Mouse (Mus musculus) kidney, adult 9 months (tissue): ENCODE data around the gene Ephb1.
A peak's percentile ranks its signal among the peaks of the same experiment; 100 is the strongest.

ENCODE experiments used
- DNase-seq: peaks from one replicate; pipeline ENCODE4 v3.0.0; 2022

Gene Ephb1

DNA sequence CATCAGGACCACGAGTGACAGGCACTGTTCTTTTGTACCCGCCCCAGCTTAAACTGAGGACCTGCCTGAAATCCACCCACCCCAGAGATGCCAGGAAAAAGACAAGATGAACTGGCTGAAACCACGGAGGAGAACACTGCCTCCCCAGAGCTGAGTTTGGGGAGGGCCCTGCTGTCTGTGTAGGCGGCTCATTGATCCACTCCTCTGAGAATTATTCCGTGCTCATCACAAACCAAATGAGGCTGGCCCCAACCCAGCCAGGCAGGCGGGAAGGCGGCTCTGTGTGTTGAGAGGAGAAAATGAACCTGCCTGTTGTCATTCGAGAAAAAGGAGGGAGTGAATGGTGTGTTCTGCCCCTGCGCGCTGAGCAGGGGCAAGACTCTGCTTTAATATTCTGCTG lies 2.8 kb downstream of the Ephb1 start:
- no peak for DNase-seq

DNA sequence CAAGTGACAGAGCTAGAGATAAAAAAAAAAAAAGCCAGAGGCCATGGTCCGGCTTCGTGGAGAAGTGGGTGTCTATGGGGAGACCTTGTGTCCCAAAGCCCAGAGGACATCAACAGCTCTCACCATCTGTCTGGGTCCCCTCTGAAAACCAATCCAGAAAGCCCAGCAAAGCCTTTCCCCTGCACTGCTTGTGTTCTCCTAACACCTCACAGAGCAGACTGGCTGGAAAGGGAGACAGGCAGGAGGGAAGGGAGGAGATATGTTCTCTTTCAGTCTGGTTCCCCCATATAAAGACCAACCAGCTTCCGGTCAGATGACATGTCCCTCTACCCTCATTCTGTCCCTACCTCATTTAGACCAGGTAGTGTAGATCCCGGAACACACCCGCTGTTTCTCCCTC lies 3.3 kb downstream of the Ephb1 start:
- DNase-seq = no peak

DNA sequence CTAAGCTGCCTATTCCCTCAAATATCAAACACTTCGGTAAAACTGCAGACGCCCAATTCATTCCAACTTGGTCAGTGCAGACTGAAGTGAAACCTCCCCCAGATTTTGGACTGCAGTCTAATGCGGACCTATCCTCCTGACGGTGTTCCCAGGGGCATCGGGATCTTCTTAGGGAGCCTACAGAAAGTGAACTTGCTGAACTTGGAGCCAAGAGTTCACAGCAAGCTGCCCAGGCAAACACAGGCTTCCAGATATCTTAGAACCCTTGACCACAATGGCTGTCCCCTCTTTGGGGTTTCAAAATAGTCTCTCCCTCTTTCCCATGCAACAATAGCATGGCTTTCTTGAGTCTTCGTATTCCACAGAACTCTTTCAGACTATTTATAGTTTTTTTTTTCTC lies 3.8 kb downstream of the Ephb1 start:
- no peak for DNase-seq

DNA sequence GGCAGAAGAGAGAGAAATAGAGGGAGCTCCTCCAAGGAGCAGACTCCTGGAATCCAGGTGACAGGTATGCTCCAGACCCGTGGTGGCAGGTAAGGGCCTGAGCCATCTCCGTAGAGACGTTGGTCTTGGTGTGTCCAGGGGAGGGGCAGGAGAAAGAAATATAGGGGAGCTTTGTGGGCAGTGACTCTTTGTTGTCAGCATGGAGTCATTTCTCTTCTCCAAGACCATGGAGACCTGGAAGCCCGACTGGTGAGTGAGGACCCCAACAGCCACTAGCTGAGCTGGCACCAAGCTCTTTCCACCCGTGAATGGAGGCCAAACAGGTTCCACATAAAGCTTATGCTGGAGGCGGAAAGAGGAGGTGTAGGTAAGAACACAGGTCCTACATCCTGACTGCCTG lies 4.4 kb downstream of the Ephb1 start:
- no peak for DNase-seq

DNA sequence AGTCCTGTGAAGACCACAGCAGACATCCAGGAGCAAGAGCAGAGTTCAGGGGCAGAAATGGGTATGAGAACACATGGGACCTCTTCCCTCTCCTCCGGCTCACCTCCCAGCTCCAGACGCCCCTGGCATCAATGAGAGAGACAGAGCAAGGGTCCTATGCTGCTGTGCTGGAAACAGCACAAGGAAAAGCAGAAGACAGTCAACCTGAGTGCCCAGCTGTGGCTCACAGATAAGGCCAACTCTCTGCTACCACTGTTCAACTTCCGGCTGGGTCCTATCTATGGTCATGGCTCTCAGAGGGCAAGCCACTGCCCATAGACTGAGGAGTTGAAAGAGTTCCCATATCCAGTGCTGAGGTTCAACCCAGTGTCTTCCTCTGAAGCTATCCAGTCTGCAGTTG lies 7.7 kb downstream of the Ephb1 start:
- no peak for DNase-seq

DNA sequence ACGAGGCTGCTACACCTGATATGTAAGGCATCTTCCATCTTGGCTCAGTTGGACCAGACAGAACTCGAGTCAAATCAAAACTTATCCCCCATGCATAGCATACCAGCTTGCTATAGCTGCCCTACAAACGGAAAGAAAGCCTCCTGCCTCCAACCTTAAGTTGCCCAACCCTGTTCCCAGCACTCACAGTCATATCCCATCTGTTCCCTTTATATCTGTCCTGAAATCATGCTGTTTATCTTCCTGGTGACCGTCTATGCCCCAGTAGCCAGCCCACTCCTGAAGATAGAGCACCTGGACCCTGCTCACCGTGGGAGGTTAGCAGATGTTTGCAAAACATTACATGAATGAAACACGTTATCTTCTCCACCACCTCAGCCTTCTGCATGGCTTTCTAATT lies 9.0 kb downstream of the Ephb1 start:
- no peak for DNase-seq

DNA sequence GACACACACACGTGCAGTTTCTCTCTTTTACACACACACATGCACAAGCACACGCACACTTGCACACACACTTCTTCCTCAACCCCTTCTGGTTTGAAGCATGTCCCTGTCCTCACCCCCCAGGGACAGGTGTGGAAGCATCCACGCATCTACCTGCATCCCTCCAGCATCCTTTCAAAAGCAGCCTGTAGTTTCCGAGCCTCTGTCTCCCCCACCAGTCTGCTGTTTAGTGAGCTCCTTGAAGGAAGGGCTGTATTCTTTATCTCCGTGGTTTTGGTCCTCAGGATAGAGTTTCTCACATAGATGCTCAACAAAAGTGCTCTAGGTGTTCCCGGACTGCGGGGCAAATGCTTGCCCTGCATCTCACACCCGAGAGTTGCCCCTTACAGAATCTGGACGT lies 9.4 kb downstream of the Ephb1 start:
- DNase-seq = no peak

DNA sequence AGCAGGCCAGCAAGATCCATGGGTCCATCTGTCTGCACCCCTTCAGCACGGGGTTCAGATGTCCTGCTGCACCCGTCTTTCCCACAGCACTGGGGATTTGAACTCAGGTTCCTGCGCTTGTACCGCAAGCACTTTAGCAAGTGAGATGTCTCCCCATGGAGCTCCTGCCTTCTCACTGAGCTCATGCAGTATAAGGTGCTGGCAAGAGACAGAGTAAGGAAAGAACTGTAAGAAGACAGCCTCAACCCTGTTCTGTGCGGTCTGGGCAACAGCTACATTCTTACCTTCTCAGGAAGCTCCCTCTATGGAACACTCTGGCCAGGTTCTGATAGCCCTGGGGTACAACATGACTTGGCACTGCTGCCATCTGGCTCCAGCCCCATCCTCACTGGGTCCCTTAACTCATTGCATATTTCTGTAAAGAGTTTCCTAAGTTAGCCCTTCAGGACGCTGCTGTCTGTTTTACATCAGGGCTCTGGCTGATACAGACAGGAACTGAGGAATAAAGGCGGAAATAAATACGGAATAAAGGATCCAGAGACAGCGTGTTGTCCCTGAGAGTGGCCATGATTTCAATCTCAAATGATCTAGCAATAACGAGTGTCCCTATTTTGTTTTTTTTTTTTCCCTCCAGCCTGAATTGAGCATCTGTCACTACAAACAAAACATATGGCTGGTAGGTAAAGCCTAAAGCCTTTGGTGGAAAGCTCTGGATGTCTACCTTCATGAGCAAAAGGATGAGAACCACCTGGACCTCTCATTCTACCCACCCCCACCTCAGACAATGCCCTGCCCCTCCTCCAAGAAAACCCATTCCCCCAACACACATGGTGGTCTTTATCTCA lies 10.2 kb downstream of the Ephb1 start:
- DNase-seq = no peak

DNA sequence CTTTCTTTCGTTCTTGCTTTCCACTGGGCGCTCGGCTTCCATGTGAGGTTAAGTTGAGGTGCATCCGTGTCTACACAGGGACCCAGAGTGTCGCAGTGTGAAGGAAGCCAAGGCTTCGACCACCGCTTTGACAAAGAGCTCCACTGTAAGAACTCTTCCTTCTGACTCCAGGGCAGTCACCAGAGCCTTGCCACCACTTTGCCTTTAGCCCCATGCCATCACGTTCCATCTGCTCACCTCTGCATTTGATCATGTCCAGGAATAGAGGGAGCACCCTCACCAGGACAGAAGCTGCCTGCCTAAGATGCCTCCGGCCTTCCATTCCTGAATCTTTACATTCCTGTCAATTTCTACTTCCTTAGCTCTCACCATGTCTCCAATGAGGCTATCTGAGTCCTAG lies 11.4 kb downstream of the Ephb1 start:
- no peak for DNase-seq

DNA sequence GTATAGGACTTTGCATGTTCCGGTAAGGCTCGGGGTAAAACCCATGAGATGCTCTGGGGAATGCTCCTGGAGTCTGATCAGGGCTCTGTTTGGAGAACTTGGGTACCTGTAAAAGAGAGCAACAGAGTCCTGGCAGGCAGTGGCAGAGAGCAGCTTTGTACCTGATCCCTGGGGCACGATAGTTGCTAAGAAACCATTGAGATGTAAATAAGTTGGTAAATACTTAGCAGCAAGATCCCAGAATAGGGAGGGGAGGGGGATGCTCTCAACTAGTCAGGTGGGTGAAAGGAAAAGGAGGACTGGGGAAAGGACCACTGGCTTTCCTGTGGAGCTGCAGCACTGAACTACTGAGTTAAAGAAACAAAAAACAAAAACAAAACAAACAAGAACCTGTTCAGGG lies 12.5 kb downstream of the Ephb1 start:
- no peak for DNase-seq

DNA sequence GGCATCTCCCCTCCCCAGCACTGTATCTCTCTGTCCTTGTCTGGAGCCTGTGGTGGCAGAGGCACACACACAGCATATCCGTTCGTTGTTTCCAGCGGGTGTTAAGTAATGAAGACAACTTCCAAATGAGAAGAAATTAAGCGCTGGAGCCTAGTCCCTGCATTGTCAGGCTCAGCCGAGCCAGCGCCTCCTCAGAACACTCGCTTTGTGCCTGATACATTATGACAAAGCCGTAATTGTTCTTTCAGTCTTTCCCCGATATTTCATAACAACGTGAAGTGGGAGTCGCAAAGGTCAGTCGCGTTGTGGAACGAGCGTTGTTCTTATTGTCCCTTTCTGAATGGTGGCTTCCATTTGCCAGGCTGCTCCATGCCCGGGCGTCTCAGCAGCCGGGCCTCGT lies 13.7 kb downstream of the Ephb1 start:
- DNase-seq = no peak

DNA sequence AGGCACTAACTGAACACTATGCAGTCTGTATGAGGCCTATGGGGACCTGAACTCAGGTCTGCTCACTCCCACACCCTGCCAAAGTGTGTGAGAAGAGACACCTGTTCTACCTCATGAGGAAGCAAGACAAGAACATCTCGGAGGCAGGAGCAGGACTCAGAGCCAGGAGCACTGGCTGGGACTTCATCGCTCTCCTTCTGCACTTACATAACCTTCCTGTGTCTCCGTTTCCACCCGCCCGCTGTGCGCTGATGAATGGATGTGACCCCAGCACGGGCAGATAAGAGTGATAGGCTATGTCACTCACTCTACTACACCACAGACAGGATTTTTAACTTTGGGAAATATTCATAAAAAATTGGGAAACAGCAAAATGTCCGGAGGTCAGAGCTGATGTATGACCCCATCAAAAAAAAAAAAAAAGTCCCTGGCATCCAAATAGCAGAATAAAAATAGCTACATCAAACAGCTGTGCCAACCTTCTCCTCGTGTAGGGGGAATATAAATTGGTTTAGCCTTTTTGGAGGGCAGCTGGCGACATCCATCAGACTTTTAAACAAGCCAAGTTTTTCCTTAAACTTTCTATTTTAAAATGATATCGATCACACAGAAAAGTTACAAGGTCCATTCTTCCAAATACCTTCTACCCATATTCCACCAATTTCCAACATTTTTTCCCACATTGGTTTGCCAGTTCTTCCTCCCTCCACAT lies 18.8 kb downstream of the Ephb1 start:
- DNase-seq = peak; percentile 28

DNA sequence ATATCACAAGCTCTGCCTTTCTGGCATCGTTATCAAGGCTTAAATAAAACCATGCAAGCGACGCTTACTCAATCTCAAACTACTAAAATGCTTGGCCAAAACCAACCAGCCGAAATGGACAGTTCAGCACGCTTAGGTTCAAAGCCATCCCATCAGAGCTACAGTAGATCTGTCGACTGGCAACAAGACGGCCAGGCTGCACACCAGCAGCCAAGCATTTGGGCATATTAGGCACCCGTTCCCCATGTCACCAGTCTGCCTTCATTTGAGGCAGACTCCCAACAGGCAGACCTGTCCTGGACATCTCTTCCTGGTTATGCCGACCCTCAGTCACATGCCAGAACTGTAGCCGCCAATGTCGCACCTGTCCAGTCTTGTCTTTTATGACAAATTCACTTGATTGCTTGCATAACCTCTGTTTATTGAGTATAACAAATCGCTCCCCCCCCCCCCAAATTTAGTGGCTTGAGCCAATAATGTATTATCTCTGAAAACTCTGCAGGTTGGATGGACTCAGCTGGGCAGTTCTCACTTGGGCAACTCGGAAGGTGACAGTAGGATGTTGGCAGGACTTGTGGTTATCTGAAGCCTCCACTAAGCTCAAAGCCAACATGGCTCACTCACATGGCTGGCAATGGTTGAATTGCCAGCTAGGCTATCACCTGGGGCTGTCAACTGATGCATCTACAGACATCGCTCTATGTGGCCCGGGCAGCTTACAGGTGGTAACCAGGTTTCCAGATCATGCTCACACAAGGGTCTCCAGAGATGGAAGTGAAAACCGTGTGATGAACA lies 24.0 kb downstream of the Ephb1 start:
- no peak for DNase-seq

DNA sequence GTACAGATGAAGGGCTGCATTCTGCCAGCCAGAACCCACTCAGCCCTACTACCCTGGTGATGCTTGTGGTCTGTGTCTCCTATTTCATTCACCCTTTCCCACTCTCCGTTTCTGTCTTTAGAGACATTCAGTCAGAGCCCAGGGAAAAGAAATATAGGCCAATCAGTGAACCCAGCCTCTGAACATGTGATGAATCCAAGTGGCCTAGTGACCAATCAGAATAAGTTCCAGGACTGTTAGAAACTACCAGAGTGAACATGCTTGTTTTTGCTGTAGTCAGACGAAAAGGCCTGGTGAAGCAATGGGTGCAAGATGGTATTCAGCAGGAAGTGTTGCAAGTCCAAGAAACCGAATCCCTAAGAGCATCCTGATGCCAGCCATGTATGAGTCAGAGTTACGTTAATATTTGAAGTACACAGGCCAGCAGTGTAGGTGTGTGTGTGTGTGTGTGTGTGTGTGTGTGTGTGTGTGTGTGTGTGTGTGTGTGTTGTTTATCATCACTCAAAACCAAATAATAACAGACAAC lies 26.8 kb downstream of the Ephb1 start:
- no peak for DNase-seq

DNA sequence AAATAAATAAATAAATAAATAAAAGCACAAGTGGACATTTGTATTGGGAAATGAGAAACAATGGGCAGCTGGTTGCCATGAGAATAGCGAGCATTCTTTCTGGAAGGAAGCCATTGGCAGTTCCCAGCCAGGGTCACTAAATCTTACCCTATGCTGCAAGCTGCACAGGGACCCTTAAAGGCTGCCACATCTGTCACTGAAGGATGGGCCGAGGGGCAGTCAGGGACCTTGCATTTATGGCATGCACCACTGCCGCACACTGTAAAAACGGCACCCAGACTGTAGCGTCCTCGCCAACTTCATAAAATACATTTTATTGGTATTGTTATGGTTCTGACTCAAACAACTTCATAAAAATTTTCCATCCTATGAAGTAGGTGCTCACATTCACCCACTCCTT lies 39.1 kb downstream of the Ephb1 start:
- DNase-seq = no peak

DNA sequence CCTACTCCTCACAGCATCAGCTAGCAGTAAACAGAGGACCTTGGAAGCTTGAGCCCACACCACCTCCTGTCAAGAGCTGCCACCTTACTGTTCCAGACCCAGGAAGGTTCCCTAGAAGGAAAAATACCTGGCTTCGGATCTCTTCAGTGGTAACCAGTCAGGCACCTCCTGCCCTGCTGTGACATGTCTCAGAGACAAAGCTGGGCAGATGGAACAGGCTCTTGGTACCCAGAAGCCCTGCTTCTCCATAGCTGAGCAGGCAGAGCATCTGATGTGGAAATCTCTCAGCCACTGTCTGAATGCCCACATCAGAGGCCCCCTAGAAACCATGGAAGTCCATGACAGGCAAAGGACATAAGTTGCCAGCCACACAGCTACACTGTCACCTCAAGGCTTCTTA lies 39.7 kb downstream of the Ephb1 start:
- no peak for DNase-seq

DNA sequence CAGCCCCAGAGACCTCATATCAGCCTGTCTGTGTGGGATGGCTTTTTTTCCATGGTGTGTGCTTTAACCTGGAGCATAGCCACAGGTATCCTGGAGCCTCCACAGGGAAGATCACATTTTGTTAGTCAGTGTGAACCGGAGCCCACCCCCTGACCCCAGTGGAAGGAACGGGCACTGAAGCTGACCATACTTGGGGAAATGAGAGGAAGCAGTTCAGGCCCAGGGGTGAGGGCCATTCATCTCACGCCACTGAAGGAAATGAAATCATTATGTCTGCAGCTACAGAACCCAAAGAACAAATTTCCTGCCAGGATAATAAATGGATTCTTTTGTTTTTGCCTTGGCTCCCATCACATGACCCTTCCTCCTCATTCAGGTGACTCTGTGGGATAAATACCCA lies 44.1 kb downstream of the Ephb1 start:
- DNase-seq = peak; percentile 41

DNA sequence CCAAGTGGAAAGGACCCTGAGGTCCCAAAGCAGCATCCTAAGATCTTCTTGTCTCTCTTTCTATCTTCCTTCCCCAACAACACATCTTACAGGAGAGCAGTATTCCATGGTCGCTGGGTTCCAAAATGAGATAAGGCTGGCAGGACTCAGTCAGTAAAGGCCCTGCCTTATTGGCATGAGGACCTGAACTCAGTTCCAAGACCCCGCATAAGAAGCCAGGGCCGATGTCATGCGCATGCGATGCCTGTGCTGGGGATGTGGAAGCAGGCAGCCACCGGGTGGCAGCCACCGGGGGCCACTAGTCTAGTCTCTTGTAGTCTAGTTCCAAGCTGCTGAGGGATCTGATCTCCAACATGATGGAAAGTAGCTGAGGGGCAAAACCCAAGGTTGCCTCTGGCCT lies 45.2 kb downstream of the Ephb1 start:
- DNase-seq = no peak

DNA sequence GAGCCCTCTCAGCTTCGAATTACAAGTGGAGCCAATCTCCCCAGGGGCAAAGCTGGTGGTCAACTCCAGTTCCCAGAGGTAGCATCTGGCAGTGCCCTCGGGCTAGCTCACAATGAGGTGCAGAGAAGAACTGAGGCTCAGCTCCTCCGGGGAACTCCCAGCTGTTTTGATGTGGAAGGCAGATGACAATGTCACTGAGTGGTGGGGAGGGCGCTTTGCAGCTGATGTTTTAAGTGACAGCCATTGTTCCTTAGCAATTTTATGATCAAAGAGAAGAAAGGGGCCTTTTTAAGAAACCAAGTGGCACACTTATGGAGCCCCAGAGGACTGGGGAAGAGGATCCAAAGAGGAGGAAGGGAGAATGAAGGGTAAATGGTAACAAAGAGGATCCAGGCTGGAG lies 46.8 kb downstream of the Ephb1 start:
- no peak for DNase-seq

DNA sequence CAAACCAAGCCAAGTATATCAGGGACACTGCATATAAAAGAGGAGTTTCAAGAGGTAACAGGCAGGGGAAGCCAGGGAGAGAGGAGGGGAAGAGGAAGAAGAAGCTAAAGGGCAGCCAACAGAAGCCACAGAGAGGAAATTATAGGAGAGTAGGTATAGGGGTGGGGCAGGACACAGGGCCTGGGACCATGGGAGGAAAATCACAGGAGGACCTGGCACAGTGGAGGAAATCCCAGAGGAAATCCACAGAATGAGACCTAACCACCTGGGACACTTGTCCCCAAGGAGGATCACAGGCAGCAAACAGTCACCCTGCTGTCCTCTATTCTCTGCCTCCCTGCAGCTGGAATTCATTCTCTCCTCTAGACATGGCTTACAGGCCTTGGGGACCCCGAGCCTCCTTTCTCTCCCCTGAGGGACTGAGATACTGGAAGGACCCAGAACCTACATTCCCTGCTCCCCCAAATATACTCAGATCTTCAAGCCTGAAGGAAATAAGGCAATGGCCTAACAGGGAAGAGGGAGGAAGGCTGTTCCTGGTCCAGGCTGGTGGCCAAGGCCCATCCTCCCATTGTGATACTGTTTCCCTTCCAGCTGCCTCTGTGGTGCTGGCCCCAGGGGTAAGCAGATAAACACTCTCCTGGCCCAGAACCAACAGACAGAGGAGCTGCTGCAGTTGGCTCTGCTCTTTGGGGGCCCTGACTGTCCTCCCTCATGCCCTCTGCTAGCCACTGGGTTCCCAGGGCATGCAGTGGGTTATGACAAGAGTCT lies 47.7 kb downstream of the Ephb1 start:
- DNase-seq = peak; percentile 67

DNA sequence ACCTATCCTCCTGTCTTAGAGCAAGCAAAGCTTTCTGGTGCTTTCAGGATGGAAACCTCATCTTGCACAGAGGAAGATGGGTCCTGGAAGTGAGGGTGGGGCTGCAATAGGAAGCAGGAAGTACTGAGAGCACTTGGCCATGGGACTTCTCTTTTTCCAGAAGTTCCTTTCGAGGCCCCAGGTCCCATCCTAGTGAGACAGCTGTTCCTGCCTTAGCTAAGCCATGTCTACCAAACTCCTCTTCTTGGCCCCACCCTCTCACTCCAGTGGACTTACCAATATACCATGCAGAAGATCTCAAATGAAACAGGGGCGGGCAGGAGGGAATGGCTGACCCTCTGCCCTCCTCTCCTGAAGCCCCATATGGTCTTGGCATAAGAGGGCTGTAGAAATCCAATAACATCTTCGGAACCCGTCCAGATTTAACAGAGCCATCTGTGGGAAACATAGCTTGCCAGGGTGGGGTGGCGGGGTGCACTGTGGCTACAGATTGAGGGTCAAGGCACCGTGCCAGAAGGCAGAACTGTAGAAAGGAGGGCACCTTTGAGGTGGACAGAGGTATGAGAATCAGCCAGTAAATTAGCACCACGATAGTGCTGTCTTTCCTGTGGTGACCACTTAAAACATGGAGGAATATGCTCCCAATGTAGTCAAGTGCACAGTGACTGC lies 48.9 kb downstream of the Ephb1 start:
- DNase-seq = no peak

DNA sequence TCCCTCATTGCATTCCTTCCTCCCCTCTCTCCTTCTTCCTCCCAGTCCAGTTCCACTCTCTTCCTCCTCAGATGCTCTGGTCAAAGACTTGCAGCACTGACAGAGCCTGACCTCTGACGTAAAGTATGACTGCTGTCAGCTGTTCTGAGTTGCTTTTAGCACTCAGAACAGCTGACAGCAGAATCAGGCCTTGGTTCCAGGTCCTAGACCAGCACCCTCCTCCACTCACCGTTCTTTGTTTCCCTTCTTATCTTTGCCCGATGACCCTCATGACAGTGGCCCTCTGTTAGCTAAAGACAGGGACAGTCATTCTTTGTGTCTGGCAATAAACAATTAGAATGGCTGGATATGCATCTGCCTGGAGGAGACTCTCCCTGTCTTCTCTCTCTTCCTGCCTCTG lies 49.7 kb downstream of the Ephb1 start:
- DNase-seq = no peak
